Mouse (Mus musculus) kidney, postnatal 4 days (tissue): Measurements from ENCODE around the gene Nit1.

ENCODE experiments used
- DNase-seq, 2 experiments: peaks; one replicate each; pipeline ENCODE4 v3.0.0; 2021; ENCODE audit warnings: mixed read lengths in 2 of 2

Gene Nit1

DNA sequence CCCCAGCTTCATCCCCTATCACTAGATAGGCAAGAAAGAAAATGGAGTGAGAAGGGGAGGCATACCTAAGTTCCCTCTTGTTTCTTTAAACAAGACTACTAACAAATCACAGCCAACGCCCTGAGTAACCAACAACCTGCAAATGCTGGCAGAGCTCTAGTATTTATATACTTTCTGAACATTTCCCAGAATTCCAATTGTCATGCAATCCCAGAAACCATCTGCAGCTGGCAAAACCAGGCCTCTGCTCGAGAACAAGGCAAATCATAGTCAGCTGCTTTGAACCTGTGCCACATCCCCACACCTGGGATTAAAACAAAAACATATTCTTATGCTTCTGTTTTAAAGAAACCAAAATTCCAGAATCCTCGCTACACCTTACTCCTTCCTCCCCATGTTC lies 52.1 kb downstream of the Nit1 start:
- DNase-seq = no peak

DNA sequence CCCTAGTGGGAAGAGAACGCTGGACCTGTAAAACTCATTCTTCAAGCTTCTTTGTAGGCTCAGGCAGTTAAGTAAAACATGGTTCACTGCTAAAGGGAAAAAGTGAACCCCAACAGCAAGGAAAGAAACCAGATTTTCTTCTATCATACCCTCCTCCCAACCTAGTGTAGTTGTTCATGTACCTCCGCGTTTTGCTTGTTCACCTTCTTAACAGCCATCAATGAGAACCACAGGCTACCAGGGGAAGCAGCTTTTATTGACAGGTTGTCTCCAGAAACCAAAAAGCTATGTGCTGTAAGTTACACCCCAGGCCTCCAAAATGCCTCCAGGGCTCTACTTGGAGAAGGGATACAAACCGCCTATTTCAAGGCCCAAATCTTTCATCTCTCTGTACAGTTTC lies 57.1 kb downstream of the Nit1 start:
- DNase-seq = no peak
